Mouse (Mus musculus): Measurements from ENCODE around the gene Cdca8. TPM values are rescaled to one million over a fixed set of nuclear protein-coding genes. Genes with fewer than 3 reads are reported as not detected.

Cdca8 gene
- polyA plus RNA-seq (2012; rRNA removed): 11.3 and 19.8 TPM in 2 replicates

GRCm38 (mm10) chr4:124939211-124939610 is at the start of gene Cdca8:
Gene Cdca8 (minus strand): TSS chr4:124939311.

GRCm38 (mm10) chr4:124985671-124986602 is 46.8 kb upstream of the Cdca8 start, which contains the start of gene Rspo1:
Gene Rspo1 (plus strand): TSS chr4:124986430.

GRCm38 (mm10) chr4:124936613-124937471 is 2.3 kb downstream of the Cdca8 start, which contains the start of gene 9930104L06Rik:
Gene 9930104L06Rik (plus strand): TSS chr4:124937048.

GRCm38 (mm10) chr4:124880599-124880998 is 58.5 kb downstream of the Cdca8 start, which contains the start of gene Epha10:
Gene Epha10 (plus strand): TSS chr4:124880899.

Other genes with a start within 250 kb of the Cdca8 start
- 2.4 and 2.9 TPM in 2 replicates for gene Utp11, start 245.7 kb downstream of the Cdca8 start, polyA plus RNA-seq (2012; rRNA removed)
- 32.2 and 53.9 TPM in 2 replicates for gene Fhl3, start 238.6 kb downstream of the Cdca8 start, polyA plus RNA-seq (2012; rRNA removed)
- gene Sf3a3, start 224.5 kb downstream of the Cdca8 start, polyA plus RNA-seq (2012; rRNA removed): 11.9 and 16.2 TPM in 2 replicates
- gene Inpp5b, start 197.5 kb downstream of the Cdca8 start, polyA plus RNA-seq (2012; rRNA removed): 28.2 and 33.8 TPM in 2 replicates
- 6.4 and 8.5 TPM in 2 replicates for gene Mtf1, start 137.2 kb downstream of the Cdca8 start, polyA plus RNA-seq (2012; rRNA removed)
- 52.3 and 64.7 TPM in 2 replicates for gene Yrdc, start 88.6 kb downstream of the Cdca8 start, polyA plus RNA-seq (2012; rRNA removed)
- gene 1110065P20Rik, start 88.1 kb downstream of the Cdca8 start, polyA plus RNA-seq (2012; rRNA removed): 106 and 134 TPM in 2 replicates
- 1.6 and 1.9 TPM in 2 replicates for gene Maneal, start 77.1 kb downstream of the Cdca8 start, polyA plus RNA-seq (2012; rRNA removed)
- 0.12 and 0.16 TPM in 2 replicates for gene Epha10, start 58.4 kb downstream of the Cdca8 start, polyA plus RNA-seq (2012; rRNA removed)
- 21.4 and 22.0 TPM in 2 replicates for gene 9930104L06Rik, start 2.3 kb downstream of the Cdca8 start, polyA plus RNA-seq (2012; rRNA removed)
- 37.2 and 38.2 TPM in 2 replicates for gene Rspo1, start 47.1 kb upstream of the Cdca8 start, polyA plus RNA-seq (2012; rRNA removed)
- gene Gnl2, start 77.3 kb upstream of the Cdca8 start, polyA plus RNA-seq (2012; rRNA removed): 17.8 and 19.3 TPM in 2 replicates
- 17.8 and 18.4 TPM in 2 replicates for gene Dnali1, start 126.4 kb upstream of the Cdca8 start, polyA plus RNA-seq (2012; rRNA removed)
- gene Snip1, start 127.4 kb upstream of the Cdca8 start, polyA plus RNA-seq (2012; rRNA removed): 11.2 and 12.7 TPM in 2 replicates
- 14.0 and 21.7 TPM in 2 replicates for gene Meaf6, start 145.8 kb upstream of the Cdca8 start, polyA plus RNA-seq (2012; rRNA removed)
- gene Zc3h12a, start 188.5 kb upstream of the Cdca8 start, polyA plus RNA-seq (2012; rRNA removed): 6.0 and 7.1 TPM in 2 replicates

All from ovary, adult 2 months (tissue).